Mouse (Mus musculus) granulocyte monocyte progenitor cell, adult 5-6 weeks (primary cell): ENCODE data around the gene Kalrn. TPM values are rescaled to one million over a fixed set of nuclear protein-coding genes. Genes with fewer than 3 reads are reported as not detected.

ENCODE experiments used
- ATAC-seq: replicated peaks from 2 replicates; pipeline ENCODE4 v1.8.0; 2016; ENCODE audit warnings: mild to moderate bottlenecking, moderate TSS enrichment, inconsistent platforms; ENCODE audit not compliant: poor library complexity, severe bottlenecking
- total RNA-seq, 2 experiments: library from RNA; stranded (forward) in 1 of 2; stranded (reverse) in 1 of 2; fragments of 200-712, 200-1000 nt in 1 of 2; fragments of >200 nt in 1 of 2; fragmentation: Nextera tagmentation in 1 of 2; gene quantifications; 2 replicates each; pipeline ENCODE4 v1.2.3; 2014 to 2017

Kalrn gene
- total RNA-seq, 2 experiments from 2014 or later, result 3.6 to 3.8 TPM

- ATAC-seq, result peak; percentile 92
These were observed 606.6 kb downstream of the Kalrn start, which contains the start of gene Umps for GRCm38 (mm10) chr16:33966538-33967282. Gene Umps, minus strand, starts transcription at chr16:33967038.

- ATAC-seq, result 0 out of 2 replicates have a peak, but pooled peaks have one; percentile 15
These were observed 607.3 kb downstream of the Kalrn start for GRCm38 (mm10) chr16:33965878-33966537.

- no peak for ATAC-seq
These were observed 609.8 kb downstream of the Kalrn start for GRCm38 (mm10) chr16:33963509-33963908.

- peak; percentile 60 for ATAC-seq
These were observed 618.5 kb downstream of the Kalrn start for GRCm38 (mm10) chr16:33954793-33955192.

GRCm38 (mm10) chr16:33953008-33953407 is 620.3 kb downstream of the Kalrn start:
- no peak for ATAC-seq

GRCm38 (mm10) chr16:33950830-33951229 is 622.5 kb downstream of the Kalrn start:
- ATAC-seq, result peak; percentile 88

GRCm38 (mm10) chr16:33950386-33950785 is 622.9 kb downstream of the Kalrn start:
- ATAC-seq, result no peak

- no peak for ATAC-seq
These were observed 625.4 kb downstream of the Kalrn start for GRCm38 (mm10) chr16:33947664-33948571.

- ATAC-seq, result no peak
These were observed 627.3 kb downstream of the Kalrn start for GRCm38 (mm10) chr16:33946021-33946420.

GRCm38 (mm10) chr16:33944772-33945171 is 628.6 kb downstream of the Kalrn start:
- ATAC-seq, result no peak

GRCm38 (mm10) chr16:33944126-33944525 is 629.2 kb downstream of the Kalrn start:
- no peak for ATAC-seq

GRCm38 (mm10) chr16:33943388-33943787 is 629.9 kb downstream of the Kalrn start:
- no peak for ATAC-seq

GRCm38 (mm10) chr16:33942341-33942740 is 631.0 kb downstream of the Kalrn start:
- ATAC-seq, result no peak

- ATAC-seq, result no peak
These were observed 632.0 kb downstream of the Kalrn start for GRCm38 (mm10) chr16:33941271-33941781.

- ATAC-seq, result no peak
These were observed 633.2 kb downstream of the Kalrn start for GRCm38 (mm10) chr16:33940095-33940494.

GRCm38 (mm10) chr16:33939636-33940035 is 633.7 kb downstream of the Kalrn start:
- ATAC-seq, result no peak

- no peak for ATAC-seq
These were observed 634.2 kb downstream of the Kalrn start for GRCm38 (mm10) chr16:33939133-33939531.

- ATAC-seq, result no peak
These were observed 634.8 kb downstream of the Kalrn start for GRCm38 (mm10) chr16:33938311-33939132.

- peak; percentile 62 for ATAC-seq
These were observed 635.8 kb downstream of the Kalrn start for GRCm38 (mm10) chr16:33937567-33937966.

- ATAC-seq, result peak; percentile 45
These were observed 636.4 kb downstream of the Kalrn start for GRCm38 (mm10) chr16:33936885-33937284.
